Mouse (Mus musculus) olfactory bulb, adult 2 months (tissue): ENCODE measurements around the gene Fbxo9. TPM values are rescaled to one million over a fixed set of nuclear protein-coding genes. Genes with fewer than 3 reads are reported as not detected.

Source experiments
- H3K27ac ChIP-seq: fragments of 200-500 bp; 2 replicates; pipeline ENCODE4 v1.5.1; 2012; ENCODE audit warnings: low read depth, low read length; ENCODE audit not compliant: insufficient read depth
- H3K4me1 ChIP-seq: fragments of 200-500 bp; 2 replicates; pipeline ENCODE4 v1.6.1; 2012; ENCODE audit warnings: low read length; ENCODE audit not compliant: control insufficient read depth, insufficient read depth
- H3K4me3 ChIP-seq: fragments of 200-500 bp; 2 replicates; pipeline ENCODE4 v1.5.1; 2012; ENCODE audit warnings: mild to moderate bottlenecking, low read depth, low read length, moderate library complexity; ENCODE audit not compliant: insufficient read depth
- CTCF ChIP-seq: fragments of 200-500 bp; IDR thresholded peaks from 2 replicates; pipeline ENCODE4 v1.5.1; 2012; ENCODE audit warnings: low read depth, mild to moderate bottlenecking, low read length, moderate library complexity; ENCODE audit not compliant: insufficient read depth
- POLR2A ChIP-seq: fragments of 200-500 bp; IDR thresholded peaks from 2 replicates; pipeline ENCODE4 v1.6.1; 2012; ENCODE audit warnings: mild to moderate bottlenecking, low read depth, low read length, moderate library complexity; ENCODE audit not compliant: insufficient read depth
- WGBS: fragments of 180-500 bp; shearing (Covaris S2); methylation state at CpG from one replicate; pipeline ENCODE4 v1.1.7; 2018; 5-methylcytosine and 5-hydroxymethylcytosine counted together
- polyA plus RNA-seq: library from polyadenylated mRNA; stranded (reverse); fragments of >200 nt; gene quantifications from 2 replicates; pipeline ENCODE4 v1.2.4, GENCODE M21; 2012; ENCODE audit warnings: low replicate concordance; ENCODE audit not compliant: missing spikeins, insufficient read depth, insufficient read length

Gene Fbxo9
- polyA plus RNA-seq, 1 experiment, result not detected

DNA sequence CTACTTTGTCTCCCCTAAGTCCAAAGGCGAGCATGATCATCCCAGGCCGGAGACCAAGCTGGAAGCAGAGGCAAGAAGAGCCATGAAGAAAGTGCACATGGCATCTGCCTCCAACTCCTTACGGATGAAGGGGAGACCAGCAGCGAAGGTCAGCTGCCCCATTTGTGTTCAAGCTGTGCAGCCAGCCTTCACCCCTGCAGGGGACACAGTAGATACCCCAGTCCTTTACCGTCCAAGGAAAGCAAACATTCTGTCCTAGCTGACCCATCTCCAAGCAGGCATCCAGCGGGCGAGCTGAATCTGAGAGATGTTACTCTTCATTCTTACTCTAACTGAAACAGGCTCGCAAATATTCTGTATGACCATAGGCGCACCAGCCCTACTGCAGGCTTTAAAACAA is 46.5 kb downstream of the Fbxo9 start:
- WGBS, result 93% methylated on average over 9 of the region's 9 CpGs
- TF ChIP-seq POLR2A, result no peak
- no peak for TF ChIP-seq CTCF
- Histone ChIP-seq H3K4me1 (no peaks in the 10 kb centered on the region), H3K27ac (no peak overlapping the region), H3K4me3 (no peak overlapping the region)

DNA sequence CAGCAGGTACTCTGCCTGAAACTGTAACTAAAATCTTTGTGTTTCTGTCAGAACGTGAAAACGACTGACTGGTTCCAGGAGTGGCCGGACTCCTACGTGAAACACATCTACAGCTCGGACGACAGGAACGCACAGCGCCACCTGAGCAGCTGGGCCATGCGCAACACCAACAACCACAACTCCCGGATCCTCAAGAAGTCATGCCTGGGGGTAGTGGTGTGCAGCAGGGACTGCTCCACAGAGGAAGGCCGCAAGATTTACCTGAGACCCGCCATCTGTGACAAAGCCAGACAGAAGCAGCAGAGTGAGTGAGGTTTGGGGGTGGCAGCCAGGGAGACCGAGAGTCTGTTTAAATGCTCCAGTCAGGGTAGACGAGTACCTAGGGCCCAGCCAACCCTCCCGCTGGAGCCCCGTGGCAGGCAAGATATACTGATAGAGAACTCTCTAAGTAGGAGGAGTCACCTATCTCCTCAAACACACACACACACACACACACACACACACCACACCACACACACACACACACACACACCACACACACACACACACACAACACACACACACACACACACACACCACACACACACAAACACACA is 49.2 kb downstream of the Fbxo9 start:
- TF ChIP-seq CTCF, result no peak
- TF ChIP-seq POLR2A, result no peak
- WGBS, result 86% methylated on average over 16 of the region's 16 CpGs
- H3K4me3 ChIP-seq, result no peak overlapping the region
- no peak overlapping the region for H3K27ac ChIP-seq
- H3K4me1 ChIP-seq, result no peaks in the 10 kb centered on the region

DNA sequence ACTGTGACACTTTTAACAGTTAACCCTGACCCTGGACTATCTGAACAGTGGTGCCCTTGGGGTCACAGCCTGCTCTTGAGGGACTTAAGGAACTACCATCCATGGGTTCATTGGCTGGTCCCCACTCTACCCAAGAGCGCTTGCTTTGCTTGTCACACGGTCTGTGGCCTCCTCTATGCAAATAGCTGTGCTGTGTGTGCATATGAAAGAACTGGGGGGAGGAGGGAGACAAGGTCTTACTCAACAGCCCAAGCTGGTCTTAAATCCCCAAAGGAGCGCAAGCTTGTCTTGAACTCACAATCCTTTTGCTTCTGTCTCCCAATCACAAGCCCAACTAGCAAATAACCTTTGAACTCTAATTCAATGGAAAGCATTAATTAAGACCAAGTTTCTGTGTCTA is 54.6 kb downstream of the Fbxo9 start:
- no peak for TF ChIP-seq POLR2A
- no peak for TF ChIP-seq CTCF
- Histone ChIP-seq H3K4me1 (no peaks in the 10 kb centered on the region), H3K4me3 (no peak overlapping the region), H3K27ac (no peak overlapping the region)
- WGBS, result 90% methylated on average over 3 of the region's 3 CpGs

DNA sequence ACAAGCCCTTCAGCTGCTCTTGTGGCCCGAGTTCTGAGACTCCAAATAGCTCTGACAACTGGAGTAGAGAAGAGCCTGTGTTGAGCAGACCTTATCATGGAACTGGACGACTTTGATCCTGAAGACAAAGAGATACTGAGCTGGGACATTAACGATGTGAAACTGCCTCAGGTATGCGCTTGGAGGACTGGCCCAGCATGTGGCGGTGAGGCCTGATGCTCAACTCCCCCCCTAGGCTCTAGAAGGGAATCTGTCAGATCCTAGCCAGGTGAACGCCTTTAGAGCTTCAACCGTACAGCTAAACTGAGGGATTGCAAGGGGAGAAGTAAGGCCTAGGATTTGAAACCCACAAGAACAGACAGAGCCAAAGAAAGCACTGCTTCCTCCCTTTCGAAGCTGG is 55.0 kb downstream of the Fbxo9 start:
- TF ChIP-seq CTCF (no peak), POLR2A (no peak)
- Histone ChIP-seq H3K4me3 (no peak overlapping the region), H3K4me1 (no peaks in the 10 kb centered on the region), H3K27ac (no peak overlapping the region)
- WGBS, result 87% methylated on average over 8 of the region's 8 CpGs

DNA sequence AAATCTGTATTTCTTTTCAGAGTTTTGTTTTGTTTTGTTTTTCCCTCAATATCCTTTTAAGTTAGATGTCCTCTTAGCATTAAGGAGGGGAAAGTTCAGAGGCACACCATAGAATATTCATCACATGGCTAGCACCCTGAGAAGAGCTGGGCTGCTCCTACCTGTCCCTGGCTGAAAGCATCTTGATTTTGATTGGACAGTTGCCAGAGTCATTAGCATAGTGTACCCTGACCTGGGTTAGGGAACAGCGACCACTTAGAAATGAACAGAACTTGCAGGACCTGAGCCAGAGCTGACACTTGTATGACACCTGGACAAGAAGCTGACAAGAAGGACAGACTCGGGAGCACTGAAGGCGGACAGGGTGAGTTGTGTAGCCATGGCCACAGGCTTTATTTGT is 57.2 kb downstream of the Fbxo9 start, which contains the start of gene Gcm1:
Gene Gcm1, plus strand, starts transcription at position 248 of the 400 bp plus-strand sequence.
- WGBS, result 75% methylated on average over 3 of the region's 3 CpGs
- H3K27ac ChIP-seq, result no peak within 1 kb of the TSS

DNA sequence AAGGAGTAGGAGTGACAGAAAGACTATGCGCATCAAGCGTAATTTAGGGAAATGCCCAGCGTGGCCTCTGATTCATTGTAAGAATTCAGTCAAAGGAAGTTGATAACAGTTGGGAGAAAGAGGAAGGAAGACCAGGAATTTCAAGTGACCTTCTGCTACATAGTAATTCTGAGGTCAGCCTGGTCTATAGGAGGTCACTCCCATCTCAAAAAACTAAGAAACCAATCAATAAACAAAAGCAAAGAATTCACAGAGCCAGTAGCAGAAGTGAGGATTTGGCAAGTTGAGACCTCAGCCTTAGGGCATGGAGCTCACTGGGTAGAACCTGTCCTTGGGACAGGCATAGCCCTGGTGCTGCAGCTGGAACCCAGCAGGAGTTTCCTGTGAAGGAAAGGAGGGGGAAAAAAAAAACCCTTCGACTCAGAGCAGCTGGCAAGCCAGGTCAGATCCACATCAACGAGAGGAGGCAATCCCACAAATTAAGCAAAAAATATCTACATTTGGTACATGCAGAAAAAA is 58.4 kb downstream of the Fbxo9 start:
- no peaks in the 10 kb centered on the region for H3K4me1 ChIP-seq
- 56% methylated on average over 5 of the region's 5 CpGs for WGBS
- H3K4me3 ChIP-seq, result no peak overlapping the region
- H3K27ac ChIP-seq, result no peak overlapping the region
- TF ChIP-seq CTCF (no peak), POLR2A (no peak)

More for the DNA sequence above, 57.2 kb downstream of the Fbxo9 start, which contains the start of gene Gcm1:
- TF ChIP-seq CTCF (no peak), POLR2A (no peak)
- H3K4me1 ChIP-seq, result no peaks in the 10 kb centered on the region
- no peak within 1 kb of the TSS for H3K4me3 ChIP-seq

DNA sequence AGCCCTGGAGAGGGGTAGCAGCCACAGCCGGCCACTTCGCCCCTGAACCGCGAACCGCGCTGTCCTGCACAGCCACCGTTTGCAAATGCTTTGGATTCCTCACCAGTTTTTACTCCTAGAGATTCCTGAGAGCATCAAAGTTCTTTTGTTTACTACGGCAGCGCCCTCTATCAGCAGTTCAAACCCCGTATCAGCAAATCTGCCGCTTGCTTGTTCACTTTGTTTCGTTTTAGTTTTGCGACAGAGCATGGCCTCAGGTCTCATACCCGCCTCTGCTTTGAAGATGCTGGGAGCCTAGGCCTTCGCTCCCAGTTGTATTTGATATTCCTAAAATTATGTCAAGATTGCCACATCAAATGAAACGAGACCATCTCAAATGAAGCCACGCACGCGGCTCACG is 62.1 kb downstream of the Fbxo9 start:
- no peak overlapping the region for H3K27ac ChIP-seq
- no peak overlapping the region for H3K4me3 ChIP-seq
- WGBS, result 72% methylated on average over 20 of the region's 20 CpGs
- no peaks in the 10 kb centered on the region for H3K4me1 ChIP-seq
- TF ChIP-seq CTCF (no peak), POLR2A (no peak)

DNA sequence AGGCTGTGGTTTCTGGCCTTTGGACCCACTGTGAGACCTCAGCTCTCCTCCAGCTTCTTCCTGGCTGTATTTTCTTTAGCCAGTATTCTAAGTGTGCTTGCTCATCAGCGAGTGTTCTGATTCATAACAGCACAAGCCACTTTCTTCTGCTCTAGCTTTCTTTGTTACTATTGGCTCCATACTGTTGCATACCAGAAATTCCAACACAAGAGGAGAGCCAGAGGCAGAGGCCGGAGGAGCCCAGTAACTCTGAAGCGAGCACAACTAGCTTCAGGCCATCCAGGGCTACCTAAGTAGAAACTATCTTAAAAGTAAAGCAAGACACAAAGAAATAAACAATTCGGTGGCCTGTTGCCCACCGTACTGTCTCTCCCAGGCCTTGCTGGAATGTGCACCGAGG is 63.7 kb downstream of the Fbxo9 start:
- no peak for TF ChIP-seq CTCF
- no peak for TF ChIP-seq POLR2A
- Histone ChIP-seq H3K4me1 (no peaks in the 10 kb centered on the region), H3K27ac (no peak overlapping the region), H3K4me3 (no peak overlapping the region)
- 81% methylated on average over 6 of the region's 6 CpGs for WGBS

DNA sequence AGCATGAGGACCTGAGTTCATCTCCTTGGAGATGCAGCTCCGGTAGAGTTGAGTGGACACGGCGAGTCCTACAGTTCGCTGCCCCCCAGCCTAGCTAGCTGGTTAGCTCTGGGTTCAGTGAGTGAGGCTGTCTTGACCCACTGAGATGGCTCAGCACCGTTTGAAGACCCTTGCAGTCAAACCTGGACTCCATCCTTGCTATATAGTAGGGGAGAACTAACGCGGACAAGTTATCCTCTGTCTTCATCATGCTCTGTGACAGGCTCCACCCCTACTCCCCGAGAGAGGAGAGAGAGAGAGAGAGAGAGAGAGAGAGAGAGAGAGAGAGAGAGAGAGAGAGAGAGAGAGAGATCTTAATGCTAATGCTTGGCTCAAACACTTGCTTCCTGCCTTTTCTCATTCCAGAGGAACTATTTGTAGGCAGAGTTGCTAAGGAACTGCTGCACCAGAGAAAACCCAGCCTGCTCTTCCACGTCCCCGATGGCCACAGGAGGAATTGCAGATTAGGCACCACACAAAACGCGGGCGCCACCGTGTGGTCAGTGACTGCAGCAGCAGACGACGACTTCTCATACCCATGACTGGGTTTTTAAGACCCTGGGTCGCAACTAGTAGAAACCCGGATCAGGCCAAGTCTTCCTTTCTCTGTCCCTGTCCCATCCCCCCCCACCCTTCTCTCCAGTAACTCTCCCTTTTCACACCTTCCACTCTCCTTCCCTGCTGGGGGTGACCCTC is 69.9 kb downstream of the Fbxo9 start:
- TF ChIP-seq POLR2A (no peak), CTCF (peak; percentile 98)
- no peak overlapping the region for H3K4me3 ChIP-seq
- H3K27ac ChIP-seq, result no peak overlapping the region
- 28% methylated on average over 18 of the region's 18 CpGs for WGBS
- H3K4me1 ChIP-seq, result peaks cover 3% of the 10 kb centered on the region
